Mouse (Mus musculus): ENCODE measurements at regions not wholly inside any gene's neighbourhood (a gene's known extent, or its start where the extent isn't known, plus 50 kb on each side); places are given as distances from the start of the nearest gene placed in this dataset.

DNA sequence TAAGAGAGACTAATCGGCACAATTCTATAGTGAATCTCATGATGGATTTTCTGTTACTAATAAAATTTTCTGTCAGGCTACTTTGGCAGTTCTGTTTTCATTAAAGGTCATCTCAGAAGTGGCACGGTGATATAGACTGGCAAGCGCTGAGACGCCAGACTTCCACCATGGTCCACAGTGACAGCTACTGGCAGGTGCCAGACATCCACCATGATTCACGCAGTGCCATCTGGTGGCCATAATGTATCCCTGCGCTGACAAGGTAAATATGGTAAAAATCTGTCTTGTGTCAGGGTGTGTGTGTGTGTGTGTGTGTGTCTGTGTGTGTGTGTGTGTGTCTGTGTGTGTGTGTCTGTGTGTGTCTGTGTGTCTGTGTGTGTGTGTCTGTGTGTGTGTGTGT is 632.7 kb downstream of the Defb40 start:
- 27% methylated on average over 6 of the region's 6 CpGs for WGBS
- Histone ChIP-seq H3K36me3 (ENCODE audit: control insufficient read depth, insufficient read depth, low read length) (no peaks in the 10 kb centered on the region), H3K4me1 (replicated peaks; ENCODE audit: control insufficient read depth, insufficient read depth, low read length) (no peaks in the 10 kb centered on the region), H3K9me3 (ENCODE audit: control insufficient read depth, low read length) (no peaks in the 10 kb centered on the region), H3K27me3 (ENCODE audit: control insufficient read depth, insufficient read depth, low read depth, low read length) (no peaks in the 10 kb centered on the region), H3K4me3 (ENCODE audit: low read length) (no peak overlapping the region), H3K4me2 (ENCODE audit: low read depth, low read length) (no peak overlapping the region), H3K9ac (ENCODE audit: low read length) (no peak overlapping the region), H3K27ac (ENCODE audit: low read length) (no peak overlapping the region)
- no peak for ATAC-seq (ENCODE audit: low read depth)

DNA sequence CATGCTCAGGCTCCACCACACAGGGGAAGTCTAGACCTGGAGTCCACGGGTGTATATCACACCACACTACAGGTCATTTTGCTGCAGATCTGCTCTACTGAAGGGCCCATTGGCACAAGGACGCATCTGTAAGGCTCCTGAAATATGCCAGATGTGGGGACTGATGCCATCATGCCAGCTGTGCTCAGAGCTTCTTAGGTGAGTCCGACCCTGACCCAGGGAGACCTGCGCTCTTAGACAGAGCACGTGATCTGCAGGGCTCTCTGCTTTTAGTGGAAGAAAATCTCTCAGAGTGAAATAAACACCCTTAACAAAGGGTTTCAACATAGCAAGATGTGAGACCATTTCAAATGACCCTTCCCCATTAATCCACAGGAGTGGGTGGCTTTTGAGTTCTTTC is 633.2 kb downstream of the Defb40 start:
- ATAC-seq (ENCODE audit: low read depth): no peak
- no peaks in the 10 kb centered on the region for H3K27me3 ChIP-seq (ENCODE audit: control insufficient read depth, insufficient read depth, low read depth, low read length)
- H3K4me2 ChIP-seq (ENCODE audit: low read depth, low read length): no peak overlapping the region
- H3K9ac ChIP-seq (ENCODE audit: low read length): no peak overlapping the region
- H3K9me3 ChIP-seq (ENCODE audit: control insufficient read depth, low read length): no peaks in the 10 kb centered on the region
- H3K4me3 ChIP-seq (ENCODE audit: low read length): no peak overlapping the region
- H3K27ac ChIP-seq (ENCODE audit: low read length): no peak overlapping the region
- H3K4me1 ChIP-seq (replicated peaks; ENCODE audit: control insufficient read depth, insufficient read depth, low read length): no peaks in the 10 kb centered on the region
- no peaks in the 10 kb centered on the region for H3K36me3 ChIP-seq (ENCODE audit: control insufficient read depth, insufficient read depth, low read length)
- WGBS: 76% methylated on average over 5 of the region's 5 CpGs

DNA sequence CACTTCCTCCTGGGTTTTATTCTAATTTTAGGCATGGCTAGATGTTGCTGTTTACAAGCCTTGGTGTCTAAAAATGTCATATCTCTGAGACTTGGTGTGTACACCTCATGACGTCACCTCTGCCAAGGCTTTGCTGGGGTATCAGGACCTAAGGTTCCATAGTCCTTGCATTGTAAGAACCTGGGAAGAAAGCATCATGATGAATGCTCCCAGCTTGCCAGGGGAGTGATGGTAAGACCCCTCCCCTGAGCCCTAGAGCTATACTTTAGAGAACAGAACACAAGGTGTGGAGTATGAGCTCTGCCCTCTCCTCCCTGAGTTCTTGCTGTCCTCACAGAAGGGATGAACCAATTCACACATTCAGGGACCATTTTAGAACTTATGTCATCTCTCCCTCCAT is 642.5 kb downstream of the Defb40 start:
- Histone ChIP-seq H3K9me3 (ENCODE audit: control insufficient read depth, low read length) (no peaks in the 10 kb centered on the region), H3K9ac (ENCODE audit: low read length) (no peak overlapping the region), H3K36me3 (ENCODE audit: control insufficient read depth, insufficient read depth, low read length) (no peaks in the 10 kb centered on the region), H3K27me3 (ENCODE audit: control insufficient read depth, insufficient read depth, low read depth, low read length) (no peaks in the 10 kb centered on the region), H3K4me3 (ENCODE audit: low read length) (no peak overlapping the region), H3K27ac (ENCODE audit: low read length) (no peak overlapping the region), H3K4me1 (replicated peaks; ENCODE audit: control insufficient read depth, insufficient read depth, low read length) (no peaks in the 10 kb centered on the region), H3K4me2 (ENCODE audit: low read depth, low read length) (no peak overlapping the region)
- WGBS: 77% methylated on average over 1 of the region's 1 CpGs
- no peak for ATAC-seq (ENCODE audit: low read depth)

DNA sequence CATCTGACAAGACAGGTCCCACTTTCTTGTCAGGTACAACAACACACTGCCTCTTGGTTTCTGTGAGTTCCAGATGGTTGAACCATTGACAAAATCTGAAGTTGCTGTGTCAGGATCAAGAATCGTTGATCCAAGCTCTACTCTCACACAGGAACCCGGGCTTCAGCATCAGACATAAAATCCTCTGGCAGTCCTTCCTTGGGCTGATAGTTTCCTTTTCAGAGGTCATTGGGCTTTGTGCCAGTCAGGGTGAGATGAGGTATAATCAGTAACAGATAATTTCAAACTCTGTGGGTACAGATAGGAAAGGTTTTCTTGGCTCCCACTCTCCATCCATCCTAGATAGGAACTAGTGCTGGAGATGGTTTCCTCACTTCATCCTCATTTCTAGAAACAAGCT is 649.5 kb downstream of the Defb40 start:
- Histone ChIP-seq H3K27ac (ENCODE audit: low read length) (no peak overlapping the region), H3K4me1 (replicated peaks; ENCODE audit: control insufficient read depth, insufficient read depth, low read length) (no peaks in the 10 kb centered on the region), H3K9ac (ENCODE audit: low read length) (no peak overlapping the region), H3K4me3 (ENCODE audit: low read length) (no peak overlapping the region), H3K36me3 (ENCODE audit: control insufficient read depth, insufficient read depth, low read length) (no peaks in the 10 kb centered on the region), H3K4me2 (ENCODE audit: low read depth, low read length) (no peak overlapping the region), H3K9me3 (ENCODE audit: control insufficient read depth, low read length) (no peaks in the 10 kb centered on the region), H3K27me3 (ENCODE audit: control insufficient read depth, insufficient read depth, low read depth, low read length) (no peaks in the 10 kb centered on the region)
- ATAC-seq (ENCODE audit: low read depth): no peak
- 66% methylated on average over 2 of the region's 2 CpGs for WGBS

DNA sequence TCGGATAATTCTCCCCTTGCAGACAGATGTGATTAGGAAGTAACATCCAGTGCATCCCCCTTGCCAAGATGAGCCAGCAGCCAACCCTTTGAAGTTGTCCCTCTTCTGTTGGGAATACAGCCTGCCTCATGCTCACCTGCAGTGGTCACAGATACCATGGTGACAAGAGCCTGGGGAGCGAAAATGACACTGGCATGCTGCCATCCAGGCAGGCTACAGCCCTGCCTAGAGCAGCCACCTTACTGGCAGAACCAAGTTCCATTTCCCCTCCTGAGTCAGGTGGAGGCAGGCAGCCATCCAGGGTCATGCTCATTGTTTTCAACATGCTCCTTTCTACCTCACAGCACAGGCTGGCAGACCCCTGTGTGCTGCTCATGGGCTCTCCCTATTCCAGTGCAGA is 661.6 kb downstream of the Defb40 start:
- Histone ChIP-seq H3K36me3 (ENCODE audit: control insufficient read depth, insufficient read depth, low read length) (no peaks in the 10 kb centered on the region), H3K9ac (ENCODE audit: low read length) (no peak overlapping the region), H3K4me2 (ENCODE audit: low read depth, low read length) (no peak overlapping the region), H3K27ac (ENCODE audit: low read length) (no peak overlapping the region), H3K27me3 (ENCODE audit: control insufficient read depth, insufficient read depth, low read depth, low read length) (no peaks in the 10 kb centered on the region), H3K9me3 (ENCODE audit: control insufficient read depth, low read length) (no peaks in the 10 kb centered on the region), H3K4me1 (replicated peaks; ENCODE audit: control insufficient read depth, insufficient read depth, low read length) (no peaks in the 10 kb centered on the region), H3K4me3 (ENCODE audit: low read length) (no peak overlapping the region)
- no peak for ATAC-seq (ENCODE audit: low read depth)
- 48% methylated on average over 2 of the region's 2 CpGs for WGBS

DNA sequence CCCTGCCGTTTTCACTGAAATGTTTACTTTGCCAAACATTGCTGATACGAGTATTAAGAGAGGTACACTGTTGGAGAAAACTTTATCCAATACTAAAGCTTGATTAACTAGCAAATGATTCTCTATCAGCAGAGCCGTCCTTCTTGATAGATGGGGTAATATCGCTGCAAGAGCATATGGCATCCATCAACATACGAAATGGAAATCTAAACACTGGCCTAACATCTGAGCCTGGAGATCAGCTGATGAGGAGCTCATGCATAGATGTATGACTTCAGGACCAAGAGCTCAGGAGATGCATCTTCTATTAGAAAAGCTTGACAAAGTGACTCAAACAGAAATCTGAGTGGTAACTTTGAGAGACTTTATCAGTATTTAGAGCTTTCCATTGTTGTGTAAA is 666.5 kb downstream of the Defb40 start:
- Histone ChIP-seq H3K9me3 (ENCODE audit: control insufficient read depth, low read length) (no peaks in the 10 kb centered on the region), H3K4me3 (ENCODE audit: low read length) (no peak overlapping the region), H3K27ac (ENCODE audit: low read length) (no peak overlapping the region), H3K9ac (ENCODE audit: low read length) (no peak overlapping the region), H3K36me3 (ENCODE audit: control insufficient read depth, insufficient read depth, low read length) (no peaks in the 10 kb centered on the region), H3K27me3 (ENCODE audit: control insufficient read depth, insufficient read depth, low read depth, low read length) (no peaks in the 10 kb centered on the region), H3K4me2 (ENCODE audit: low read depth, low read length) (no peak overlapping the region), H3K4me1 (replicated peaks; ENCODE audit: control insufficient read depth, insufficient read depth, low read length) (no peaks in the 10 kb centered on the region)
- 28% methylated on average over 5 of the region's 5 CpGs for WGBS
- no peak for ATAC-seq (ENCODE audit: low read depth)

DNA sequence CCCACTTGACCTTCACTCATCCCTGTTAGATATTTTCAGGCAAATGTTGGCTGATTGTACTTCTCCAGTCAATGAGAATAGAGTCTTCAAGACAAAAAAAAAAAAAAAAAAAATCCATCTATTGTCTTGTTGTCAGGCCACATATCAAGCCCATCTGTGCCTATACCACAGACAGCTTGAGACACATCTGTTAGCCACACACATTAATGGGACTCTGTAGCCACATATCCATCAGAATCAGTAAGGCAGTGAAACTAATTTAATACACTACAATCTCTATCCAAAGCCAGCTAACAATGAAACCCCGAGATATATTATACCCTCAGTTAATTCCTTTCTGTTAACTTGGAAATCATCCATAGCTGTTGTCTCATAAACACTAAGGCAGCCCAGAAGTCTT is 667.1 kb downstream of the Defb40 start:
- Histone ChIP-seq H3K4me3 (ENCODE audit: low read length) (no peak overlapping the region), H3K9me3 (ENCODE audit: control insufficient read depth, low read length) (no peaks in the 10 kb centered on the region), H3K36me3 (ENCODE audit: control insufficient read depth, insufficient read depth, low read length) (no peaks in the 10 kb centered on the region), H3K4me2 (ENCODE audit: low read depth, low read length) (no peak overlapping the region), H3K4me1 (replicated peaks; ENCODE audit: control insufficient read depth, insufficient read depth, low read length) (no peaks in the 10 kb centered on the region), H3K27ac (ENCODE audit: low read length) (no peak overlapping the region), H3K27me3 (ENCODE audit: control insufficient read depth, insufficient read depth, low read depth, low read length) (no peaks in the 10 kb centered on the region), H3K9ac (ENCODE audit: low read length) (no peak overlapping the region)
- no peak for ATAC-seq (ENCODE audit: low read depth)
- 44% methylated on average over 1 of the region's 1 CpGs for WGBS

DNA sequence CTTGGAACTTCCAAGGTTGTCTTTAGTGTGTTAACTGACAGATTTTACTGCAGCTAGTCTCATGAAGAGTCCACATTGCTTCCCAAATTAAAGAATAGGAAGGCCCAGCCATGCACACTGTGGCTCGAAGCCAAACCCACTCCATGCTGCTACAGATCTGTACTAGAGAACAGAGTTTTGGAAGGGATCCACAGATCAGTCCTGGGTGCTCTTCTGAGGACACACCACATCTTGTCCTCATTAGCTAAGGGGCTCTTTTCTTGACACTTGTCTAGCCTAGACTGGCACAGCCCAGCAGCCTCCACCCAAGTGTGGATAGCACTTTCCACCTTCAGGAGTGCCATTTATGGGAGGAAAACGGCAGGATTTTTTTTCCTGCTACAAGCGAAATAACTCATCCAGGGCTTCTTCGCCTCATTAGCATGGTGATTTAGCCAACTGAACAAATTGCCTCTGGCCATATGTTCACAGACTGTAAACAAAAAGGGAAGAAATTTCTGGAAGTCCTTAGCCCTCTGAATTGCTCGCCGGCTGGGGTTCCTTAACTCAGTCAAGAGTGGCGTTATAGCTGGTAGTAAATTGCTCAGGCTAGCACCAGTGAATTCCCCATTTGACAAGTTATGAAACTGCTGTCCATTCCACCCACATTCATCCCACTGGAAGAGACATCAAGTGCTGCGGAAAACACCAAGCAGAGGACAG is 690.4 kb downstream of the Defb40 start:
- WGBS: 67% methylated on average over 8 of the region's 8 CpGs
- no peaks in the 10 kb centered on the region for H3K4me1 ChIP-seq (replicated peaks; ENCODE audit: control insufficient read depth, insufficient read depth, low read length)
- no peak for ATAC-seq (ENCODE audit: low read depth)
- H3K36me3 ChIP-seq (ENCODE audit: control insufficient read depth, insufficient read depth, low read length): no peaks in the 10 kb centered on the region
- no peaks in the 10 kb centered on the region for H3K9me3 ChIP-seq (ENCODE audit: control insufficient read depth, low read length)
- H3K9ac ChIP-seq (ENCODE audit: low read length): no peak overlapping the region
- no peak overlapping the region for H3K27ac ChIP-seq (ENCODE audit: low read length)
- no peak overlapping the region for H3K4me2 ChIP-seq (ENCODE audit: low read depth, low read length)
- H3K27me3 ChIP-seq (ENCODE audit: control insufficient read depth, insufficient read depth, low read depth, low read length): no peaks in the 10 kb centered on the region
- no peak overlapping the region for H3K4me3 ChIP-seq (ENCODE audit: low read length)

DNA sequence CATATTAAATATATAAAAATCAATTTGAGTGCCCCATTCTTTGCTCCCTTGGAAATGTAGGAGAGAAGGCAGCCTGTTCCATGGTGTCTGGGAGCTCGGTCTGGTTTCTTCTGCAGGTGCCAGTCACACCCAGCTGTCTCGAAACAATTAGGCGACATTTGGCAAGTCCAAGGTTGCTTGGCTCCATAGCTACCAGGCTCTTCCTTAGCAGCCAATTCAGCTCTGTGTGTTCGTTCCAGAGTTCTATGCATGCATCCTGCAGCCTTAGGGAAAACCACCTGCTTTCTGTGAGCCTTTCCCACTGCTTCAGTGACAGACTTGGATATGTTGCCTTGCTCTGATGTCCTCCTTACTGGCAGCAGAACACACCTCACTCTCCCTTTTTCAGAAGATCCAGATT is 698.1 kb downstream of the Defb40 start:
- H3K4me1 ChIP-seq (replicated peaks; ENCODE audit: control insufficient read depth, insufficient read depth, low read length): no peaks in the 10 kb centered on the region
- H3K27me3 ChIP-seq (ENCODE audit: control insufficient read depth, insufficient read depth, low read depth, low read length): no peaks in the 10 kb centered on the region
- no peak for ATAC-seq (ENCODE audit: low read depth)
- no peaks in the 10 kb centered on the region for H3K9me3 ChIP-seq (ENCODE audit: control insufficient read depth, low read length)
- H3K9ac ChIP-seq (ENCODE audit: low read length): no peak overlapping the region
- no peaks in the 10 kb centered on the region for H3K36me3 ChIP-seq (ENCODE audit: control insufficient read depth, insufficient read depth, low read length)
- no peak overlapping the region for H3K4me2 ChIP-seq (ENCODE audit: low read depth, low read length)
- H3K27ac ChIP-seq (ENCODE audit: low read length): no peak overlapping the region
- WGBS: 68% methylated on average over 4 of the region's 4 CpGs
- no peak overlapping the region for H3K4me3 ChIP-seq (ENCODE audit: low read length)

DNA sequence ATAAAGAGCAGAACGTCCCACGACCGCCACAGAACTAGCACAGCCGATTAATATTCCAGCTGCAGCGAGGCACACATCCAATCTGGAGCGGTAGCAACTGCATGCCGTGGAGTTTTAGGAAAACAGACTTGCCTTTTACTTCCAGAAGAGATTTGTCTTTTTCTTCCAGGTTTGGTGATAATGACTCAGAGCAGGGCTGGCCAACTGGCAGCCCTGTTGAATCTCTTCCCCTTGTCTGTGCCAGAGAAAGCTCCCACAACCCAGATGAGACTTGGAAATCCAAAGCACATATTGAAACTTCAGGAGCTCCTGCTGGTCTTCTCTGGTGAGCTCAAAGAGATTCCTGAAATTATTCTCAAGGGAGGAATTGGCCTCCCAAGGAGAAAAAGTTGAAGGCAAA is 709.8 kb downstream of the Defb40 start:
- Histone ChIP-seq H3K4me1 (replicated peaks; ENCODE audit: control insufficient read depth, insufficient read depth, low read length) (no peaks in the 10 kb centered on the region), H3K4me2 (ENCODE audit: low read depth, low read length) (no peak overlapping the region), H3K9ac (ENCODE audit: low read length) (no peak overlapping the region), H3K27me3 (ENCODE audit: control insufficient read depth, insufficient read depth, low read depth, low read length) (no peaks in the 10 kb centered on the region), H3K9me3 (ENCODE audit: control insufficient read depth, low read length) (no peaks in the 10 kb centered on the region), H3K27ac (ENCODE audit: low read length) (no peak overlapping the region), H3K36me3 (ENCODE audit: control insufficient read depth, insufficient read depth, low read length) (no peaks in the 10 kb centered on the region), H3K4me3 (ENCODE audit: low read length) (no peak overlapping the region)
- ATAC-seq (ENCODE audit: low read depth): no peak
- WGBS: 66% methylated on average over 7 of the region's 7 CpGs
